Mouse (Mus musculus): ENCODE data around the gene Kank1. TPM values are rescaled to one million over a fixed set of nuclear protein-coding genes. Genes with fewer than 3 reads are reported as not detected.

Gene Kank1
- total RNA-seq, 1 experiment from 2014 or later: not detected

- ATAC-seq (replicated peaks; ENCODE audit: insufficient number of reproducible peaks, low FRiP score, low TSS enrichment, poor library complexity, severe bottlenecking): no peak
Observed at GRCm38 (mm10) chr19:25247858-25248552, 11.2 kb downstream of the Kank1 start.

GRCm38 (mm10) chr19:25249230-25249629 is 12.5 kb downstream of the Kank1 start:
- no peak for ATAC-seq (replicated peaks; ENCODE audit: insufficient number of reproducible peaks, low FRiP score, low TSS enrichment, poor library complexity, severe bottlenecking)

- no peak for ATAC-seq (replicated peaks; ENCODE audit: insufficient number of reproducible peaks, low FRiP score, low TSS enrichment, poor library complexity, severe bottlenecking)
Observed at GRCm38 (mm10) chr19:25251610-25252140, 14.9 kb downstream of the Kank1 start.

GRCm38 (mm10) chr19:25253198-25253597 is 16.4 kb downstream of the Kank1 start:
- no peak for ATAC-seq (replicated peaks; ENCODE audit: insufficient number of reproducible peaks, low FRiP score, low TSS enrichment, poor library complexity, severe bottlenecking)

GRCm38 (mm10) chr19:25253628-25254027 is 16.9 kb downstream of the Kank1 start:
- ATAC-seq (replicated peaks; ENCODE audit: insufficient number of reproducible peaks, low FRiP score, low TSS enrichment, poor library complexity, severe bottlenecking): no peak

GRCm38 (mm10) chr19:25258321-25258720 is 21.5 kb downstream of the Kank1 start:
- no peak for ATAC-seq (replicated peaks; ENCODE audit: insufficient number of reproducible peaks, low FRiP score, low TSS enrichment, poor library complexity, severe bottlenecking)

- no peak for ATAC-seq (replicated peaks; ENCODE audit: insufficient number of reproducible peaks, low FRiP score, low TSS enrichment, poor library complexity, severe bottlenecking)
Observed at GRCm38 (mm10) chr19:25266181-25266580, 29.4 kb downstream of the Kank1 start.

GRCm38 (mm10) chr19:25267247-25267646 is 30.5 kb downstream of the Kank1 start:
- no peak for ATAC-seq (replicated peaks; ENCODE audit: insufficient number of reproducible peaks, low FRiP score, low TSS enrichment, poor library complexity, severe bottlenecking)

GRCm38 (mm10) chr19:25268532-25268931 is 31.8 kb downstream of the Kank1 start:
- no peak for ATAC-seq (replicated peaks; ENCODE audit: insufficient number of reproducible peaks, low FRiP score, low TSS enrichment, poor library complexity, severe bottlenecking)

- ATAC-seq (replicated peaks; ENCODE audit: insufficient number of reproducible peaks, low FRiP score, low TSS enrichment, poor library complexity, severe bottlenecking): no peak
Observed at GRCm38 (mm10) chr19:25271591-25271990, 34.8 kb downstream of the Kank1 start.

GRCm38 (mm10) chr19:25273179-25273578 is 36.4 kb downstream of the Kank1 start:
- ATAC-seq (replicated peaks; ENCODE audit: insufficient number of reproducible peaks, low FRiP score, low TSS enrichment, poor library complexity, severe bottlenecking): no peak

- no peak for ATAC-seq (replicated peaks; ENCODE audit: insufficient number of reproducible peaks, low FRiP score, low TSS enrichment, poor library complexity, severe bottlenecking)
Observed at GRCm38 (mm10) chr19:25276600-25277395, 40.0 kb downstream of the Kank1 start.

- ATAC-seq (replicated peaks; ENCODE audit: insufficient number of reproducible peaks, low FRiP score, low TSS enrichment, poor library complexity, severe bottlenecking): no peak
Observed at GRCm38 (mm10) chr19:25277761-25278160, 41.0 kb downstream of the Kank1 start.

GRCm38 (mm10) chr19:25279603-25280002 is 42.8 kb downstream of the Kank1 start:
- no peak for ATAC-seq (replicated peaks; ENCODE audit: insufficient number of reproducible peaks, low FRiP score, low TSS enrichment, poor library complexity, severe bottlenecking)

GRCm38 (mm10) chr19:25283665-25284064 is 46.9 kb downstream of the Kank1 start:
- ATAC-seq (replicated peaks; ENCODE audit: insufficient number of reproducible peaks, low FRiP score, low TSS enrichment, poor library complexity, severe bottlenecking): no peak

- no peak for ATAC-seq (replicated peaks; ENCODE audit: insufficient number of reproducible peaks, low FRiP score, low TSS enrichment, poor library complexity, severe bottlenecking)
Observed at GRCm38 (mm10) chr19:25285756-25286538, 49.2 kb downstream of the Kank1 start.

GRCm38 (mm10) chr19:25290991-25291520 is 54.3 kb downstream of the Kank1 start:
- no peak for ATAC-seq (replicated peaks; ENCODE audit: insufficient number of reproducible peaks, low FRiP score, low TSS enrichment, poor library complexity, severe bottlenecking)

- ATAC-seq (replicated peaks; ENCODE audit: insufficient number of reproducible peaks, low FRiP score, low TSS enrichment, poor library complexity, severe bottlenecking): no peak
Observed at GRCm38 (mm10) chr19:25295207-25295606, 58.4 kb downstream of the Kank1 start.

- no peak for ATAC-seq (replicated peaks; ENCODE audit: insufficient number of reproducible peaks, low FRiP score, low TSS enrichment, poor library complexity, severe bottlenecking)
Observed at GRCm38 (mm10) chr19:25297269-25297668, 60.5 kb downstream of the Kank1 start.
